Mouse (Mus musculus): ENCODE results near the gene Cd9.

DNA sequence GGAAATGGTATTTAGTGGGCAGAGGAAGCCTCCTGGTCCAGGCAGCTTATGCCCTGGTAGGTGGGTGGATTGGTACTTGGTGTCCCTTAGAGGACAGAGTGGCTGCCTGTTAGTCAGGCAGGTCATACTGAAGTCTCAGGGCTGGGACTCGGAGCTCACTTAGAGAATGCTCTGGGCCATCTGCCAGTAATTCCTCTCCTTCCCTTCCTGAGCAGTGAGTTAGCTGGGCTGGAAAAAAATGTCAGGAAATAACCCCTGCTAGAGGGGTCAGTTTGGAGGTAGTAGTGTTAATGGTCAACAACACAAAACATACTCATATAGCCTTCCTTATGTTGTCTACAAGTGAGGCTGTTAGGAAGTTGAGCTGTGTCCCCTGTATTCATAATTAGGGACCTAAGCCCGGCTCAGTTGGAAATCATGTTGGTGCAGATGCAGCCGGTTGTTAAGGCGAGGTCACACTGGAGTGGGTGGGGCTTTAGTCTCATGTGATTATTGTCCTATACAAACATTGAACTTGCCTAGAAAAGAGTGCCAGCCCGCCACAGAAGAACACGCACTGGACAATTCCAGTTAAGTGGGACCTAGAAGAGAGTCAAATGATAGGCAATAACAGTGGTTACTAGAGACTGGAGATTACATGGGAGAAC is 18.5 kb upstream of the Cd9 start:
- TF ChIP-seq POLR2A (IDR thresholded peaks at IDR 0.05; ENCODE audit: extremely low read depth, insufficient read depth, low read length) (no peak), CTCF (IDR thresholded peaks at IDR 0.05; ENCODE audit: extremely low read depth, insufficient read depth, low read length) (no peak)
